Mouse (Mus musculus): Measurements from ENCODE around the gene Rasal2. TPM values are rescaled to one million over a fixed set of nuclear protein-coding genes. Genes with fewer than 3 reads are reported as not detected.

Rasal2 gene
- total and polyA plus RNA-seq, 3 experiments: 1.5 to 3.2 TPM; not detected in 1

DNA sequence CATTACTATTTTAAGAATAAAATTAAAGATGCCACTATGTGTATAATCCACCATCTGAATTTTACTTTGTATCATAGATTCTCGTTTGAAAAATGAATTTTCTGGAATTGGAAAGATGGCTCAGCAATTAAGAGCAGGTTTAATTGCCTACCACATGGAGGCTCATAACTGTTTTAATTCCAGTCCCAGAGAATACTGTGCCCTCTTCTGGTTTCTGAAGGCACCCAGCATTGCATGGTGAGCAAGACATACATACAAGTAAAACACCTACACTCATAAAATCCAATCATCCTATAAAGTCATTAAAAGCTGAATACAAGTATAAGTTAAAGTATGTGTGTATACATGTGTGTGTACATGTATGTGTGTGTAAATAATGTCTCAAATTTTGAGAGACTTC lies 165.6 kb downstream of the Rasal2 start:
- no peak overlapping the region for H3K27ac ChIP-seq (ENCODE audit: control insufficient read depth, low read depth, low read length)
- TF ChIP-seq MAX (IDR thresholded peaks at IDR 0.05; ENCODE audit: low read length) (no peak), E2F4 (IDR thresholded peaks at IDR 0.05; ENCODE audit: borderline replicate concordance, low read depth, low read length) (no peak), MEF2A (IDR thresholded peaks at IDR 0.05; ENCODE audit: extremely low read depth, insufficient replicate concordance, low read depth, low read length, poor library complexity, severe bottlenecking) (no peak), ZKSCAN1 (IDR thresholded peaks at IDR 0.05; ENCODE audit: low read depth, low read length) (no peak), JUND (IDR thresholded peaks at IDR 0.05; ENCODE audit: low read depth, low read length) (no peak), MYB (IDR thresholded peaks at IDR 0.05; ENCODE audit: low read depth, low read length) (no peak), MYC (IDR thresholded peaks at IDR 0.05; ENCODE audit: low read depth, low read length) (no peak), MXI1 (IDR thresholded peaks at IDR 0.05; ENCODE audit: low read depth, low read length) (no peak), ZMIZ1 (IDR thresholded peaks at IDR 0.05; ENCODE audit: low read depth, low read length) (no peak), GATA1 (IDR thresholded peaks at IDR 0.05; ENCODE audit: low read depth, low read length) (no peak), TAL1 (IDR thresholded peaks at IDR 0.05; ENCODE audit: low read length) (no peak), MAZ (IDR thresholded peaks at IDR 0.05; ENCODE audit: low read depth, low read length) (no peak)
- H3K9me3 ChIP-seq (replicated peaks; ENCODE audit: insufficient read depth, low read length): no peaks in the 10 kb centered on the region
- no peaks in the 10 kb centered on the region for H3K4me1 ChIP-seq (ENCODE audit: control insufficient read depth in 1 of 2, insufficient read depth in 2 of 2, low read length in 2 of 2)
- no peaks in the 10 kb centered on the region for H3K27me3 ChIP-seq (ENCODE audit: control insufficient read depth in 1 of 2, insufficient read depth in 2 of 2, low read length in 2 of 2)
- H3K9ac ChIP-seq (ENCODE audit: control insufficient read depth, low read depth, low read length, poor library complexity, severe bottlenecking): no peak overlapping the region
- peaks cover 0 to 4% of the 10 kb centered on the region in 2 experiments; a peak in 2 of 4 replicates for H3K36me3 ChIP-seq (ENCODE audit: control insufficient read depth in 1 of 2, insufficient read depth in 2 of 2, low read length in 2 of 2)
- no peak overlapping the region for H3K4me3 ChIP-seq (ENCODE audit: control insufficient read depth in 1 of 2, insufficient read depth in 1 of 2, low read depth in 2 of 2, low read length in 2 of 2)
- DNase-seq (ENCODE audit: low read depth, low spot score): no peak
- H3K79me2 ChIP-seq (ENCODE audit: control insufficient read depth, insufficient read depth, low read length, poor library complexity): no peaks in the 10 kb centered on the region

DNA sequence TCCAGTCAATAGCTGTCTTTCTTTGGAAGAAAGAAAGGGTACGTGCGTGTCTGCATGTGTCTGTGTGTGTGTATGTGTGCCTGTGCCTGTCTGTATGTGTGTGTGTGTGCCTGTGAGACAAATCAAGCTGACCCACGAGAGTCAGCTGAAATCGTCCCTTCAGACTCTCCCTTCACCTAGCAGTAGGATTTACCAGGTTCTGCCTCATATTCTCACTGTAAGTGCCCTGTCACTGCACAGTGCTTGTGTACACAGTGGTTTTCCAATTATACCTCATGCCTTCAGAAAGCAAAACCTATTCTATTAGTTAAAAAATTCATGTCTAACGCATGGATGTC lies 168.0 kb downstream of the Rasal2 start:
- H3K9me3 ChIP-seq (replicated peaks; ENCODE audit: insufficient read depth, low read length): no peaks in the 10 kb centered on the region
- no peak overlapping the region for H3K27ac ChIP-seq (ENCODE audit: control insufficient read depth, low read depth, low read length)
- peaks cover 0 to 4% of the 10 kb centered on the region in 2 experiments; a peak in 2 of 4 replicates for H3K36me3 ChIP-seq (ENCODE audit: control insufficient read depth in 1 of 2, insufficient read depth in 2 of 2, low read length in 2 of 2)
- TF ChIP-seq E2F4 (IDR thresholded peaks at IDR 0.05; ENCODE audit: borderline replicate concordance, low read depth, low read length) (no peak), CTCF (IDR thresholded peaks at IDR 0.05 in 2 of 3, conservative IDR thresholded peaks at IDR 0.05 in 1 of 3; ENCODE audit: control insufficient read depth in 1 of 3, insufficient read depth in 1 of 3, low read depth in 2 of 3, low read length in 3 of 3, poor library complexity in 1 of 3, severe bottlenecking in 1 of 3) (no peak), ZKSCAN1 (IDR thresholded peaks at IDR 0.05; ENCODE audit: low read depth, low read length) (no peak), MAX (IDR thresholded peaks at IDR 0.05; ENCODE audit: low read length) (no peak), MAFK (IDR thresholded peaks at IDR 0.05; ENCODE audit: borderline replicate concordance, low read depth, low read length) (no peak), TAL1 (IDR thresholded peaks at IDR 0.05; ENCODE audit: low read length) (no peak), NRF1 (IDR thresholded peaks at IDR 0.05; ENCODE audit: insufficient read depth, low read depth, low read length, poor library complexity, severe bottlenecking) (no peak), CHD2 (IDR thresholded peaks at IDR 0.05; ENCODE audit: low read length) (no peak), ELF1 (IDR thresholded peaks at IDR 0.05; ENCODE audit: low read depth, low read length) (no peak), RAD21 (IDR thresholded peaks at IDR 0.05; ENCODE audit: low read depth, low read length) (no peak), POLR2A (IDR thresholded peaks at IDR 0.05; ENCODE audit: control insufficient read depth in 1 of 2, insufficient read depth in 1 of 2, low read depth in 1 of 2, low read length in 2 of 2, poor library complexity in 1 of 2) (no peak), CHD1 (IDR thresholded peaks at IDR 0.05; ENCODE audit: low read depth, low read length) (no peak), POLR2AphosphoS2 (IDR thresholded peaks at IDR 0.05; ENCODE audit: low read length) (no peak), EP300 (IDR thresholded peaks at IDR 0.05; ENCODE audit: low read depth in 1 of 2, low read length in 2 of 2) (no peak), MYB (IDR thresholded peaks at IDR 0.05; ENCODE audit: low read depth, low read length) (no peak)
- H3K4me3 ChIP-seq (ENCODE audit: control insufficient read depth in 1 of 2, insufficient read depth in 1 of 2, low read depth in 2 of 2, low read length in 2 of 2): no peak overlapping the region
- DNase-seq (ENCODE audit: low read depth, low spot score): no peak
- no peak overlapping the region for H3K9ac ChIP-seq (ENCODE audit: control insufficient read depth, low read depth, low read length, poor library complexity, severe bottlenecking)
- no peaks in the 10 kb centered on the region for H3K4me1 ChIP-seq (ENCODE audit: control insufficient read depth in 1 of 2, insufficient read depth in 2 of 2, low read length in 2 of 2)
- H3K27me3 ChIP-seq (ENCODE audit: control insufficient read depth in 1 of 2, insufficient read depth in 2 of 2, low read length in 2 of 2): no peaks in the 10 kb centered on the region
- no peaks in the 10 kb centered on the region for H3K79me2 ChIP-seq (ENCODE audit: control insufficient read depth, insufficient read depth, low read length, poor library complexity)

Data from MEL (cell line).